Mouse (Mus musculus) layer of hippocampus, postnatal 10 days (tissue): ENCODE measurements at regions not wholly inside any gene's neighbourhood (a gene's known extent, or its start where the extent isn't known, plus 50 kb on each side); places are given as distances from the start of the nearest gene placed in this dataset.

ENCODE experiments used
- DNase-seq, 2 experiments: peaks; one replicate each; pipeline ENCODE4 v3.0.0; 2021; ENCODE audit warnings: low spot score in 2 of 2

GRCm38 (mm10) chr1:102811401-102811800 lies 1956.9 kb upstream of the Cdh20 start:
- DNase-seq: no peak

- DNase-seq: peak in 1 of 2 experiments; percentile 10
These were observed 1943.3 kb upstream of the Cdh20 start for GRCm38 (mm10) chr1:102825056-102825455.

- no peak for DNase-seq
These were observed 1905.9 kb upstream of the Cdh20 start for GRCm38 (mm10) chr1:102862418-102862817.

- no peak for DNase-seq
These were observed 1889.2 kb upstream of the Cdh20 start for GRCm38 (mm10) chr1:102879109-102879508.

GRCm38 (mm10) chr1:102899174-102899573 lies 1869.2 kb upstream of the Cdh20 start:
- no peak for DNase-seq

GRCm38 (mm10) chr1:102923150-102923549 lies 1845.2 kb upstream of the Cdh20 start:
- no peak for DNase-seq
